Mouse (Mus musculus): ENCODE data around the gene Cldn12.

The Cldn12 gene

GRCm38 (mm10) chr5:5514196-5515076 lies at the start of gene Cldn12:
TSS of gene Cldn12 (minus strand) at chr5:5514958.
- peak; percentile 99 for DNase-seq

- no peak for DNase-seq
Observed at GRCm38 (mm10) chr5:5562435-5562834, 47.7 kb upstream of the Cldn12 start.

- DNase-seq = no peak
Observed at GRCm38 (mm10) chr5:5561041-5561706, 46.4 kb upstream of the Cldn12 start.

GRCm38 (mm10) chr5:5559798-5560197 lies 45.0 kb upstream of the Cldn12 start:
- no peak for DNase-seq

GRCm38 (mm10) chr5:5559079-5559740 lies 44.5 kb upstream of the Cldn12 start, which contains the start of gene Gtpbp10:
TSS of gene Gtpbp10 (minus strand) at chr5:5559538.
- peak; percentile 96 for DNase-seq

- no peak for DNase-seq
Observed at GRCm38 (mm10) chr5:5551110-5551509, 36.4 kb upstream of the Cldn12 start.

- no peak for DNase-seq
Observed at GRCm38 (mm10) chr5:5540385-5540784, 25.6 kb upstream of the Cldn12 start.

GRCm38 (mm10) chr5:5539771-5540170 lies 25.0 kb upstream of the Cldn12 start:
- DNase-seq = no peak

GRCm38 (mm10) chr5:5536131-5536530 lies 21.4 kb upstream of the Cldn12 start:
- DNase-seq = no peak

GRCm38 (mm10) chr5:5533656-5534420 lies 19.1 kb upstream of the Cldn12 start:
- DNase-seq = no peak

GRCm38 (mm10) chr5:5515411-5515810 lies 653 bp upstream of the Cldn12 start:
- no peak for DNase-seq

GRCm38 (mm10) chr5:5511401-5511800 lies 3.4 kb downstream of the Cldn12 start:
- DNase-seq = no peak

- no peak for DNase-seq
Observed at GRCm38 (mm10) chr5:5510989-5511388, 3.8 kb downstream of the Cldn12 start.

GRCm38 (mm10) chr5:5510304-5510887 lies 4.4 kb downstream of the Cldn12 start:
- DNase-seq = peak; percentile 57 to 67

- DNase-seq = no peak
Observed at GRCm38 (mm10) chr5:5508231-5508630, 6.5 kb downstream of the Cldn12 start.

- DNase-seq = peak; percentile 93 to 96
Observed at GRCm38 (mm10) chr5:5507701-5508225, 7.0 kb downstream of the Cldn12 start.

GRCm38 (mm10) chr5:5504456-5504855 lies 10.3 kb downstream of the Cldn12 start:
- DNase-seq = peak in 1 of 2 experiments; percentile 31

GRCm38 (mm10) chr5:5503381-5503780 lies 11.4 kb downstream of the Cldn12 start:
- peak; percentile 32 to 41 for DNase-seq

- no peak for DNase-seq
Observed at GRCm38 (mm10) chr5:5501583-5501982, 13.2 kb downstream of the Cldn12 start.

GRCm38 (mm10) chr5:5496393-5496792 lies 18.4 kb downstream of the Cldn12 start:
- DNase-seq = no peak

GRCm38 (mm10) chr5:5495042-5495441 lies 19.7 kb downstream of the Cldn12 start:
- DNase-seq = no peak
